Mouse (Mus musculus) gastrocnemius, adult 8-10 months (tissue): ENCODE measurements at regions not wholly inside any gene's neighbourhood (a gene's known extent, or its start where the extent isn't known, plus 50 kb on each side); places are given as distances from the start of the nearest gene placed in this dataset.
A peak's percentile ranks its signal among the peaks of the same experiment; 100 is the strongest.

ENCODE experiments used
- DNase-seq, 2 experiments: peaks; one replicate each; pipeline ENCODE4 v3.0.0; 2022; ENCODE audit warnings: low spot score in 2 of 2

- DNase-seq, result peak; percentile 4 to 13
These were observed 531.3 kb downstream of the Insc start for GRCm38 (mm10) chr7:115274836-115275235.

- DNase-seq, result no peak
These were observed 547.4 kb downstream of the Insc start for GRCm38 (mm10) chr7:115290801-115291417.

- no peak for DNase-seq
These were observed 551.2 kb downstream of the Insc start for GRCm38 (mm10) chr7:115294655-115295230.

GRCm38 (mm10) chr7:115300241-115300640, 556.7 kb downstream of the Insc start:
- DNase-seq, result no peak

- DNase-seq, result no peak
These were observed 564.9 kb downstream of the Insc start for GRCm38 (mm10) chr7:115308377-115308776.

- DNase-seq, result no peak
These were observed 567.1 kb downstream of the Insc start for GRCm38 (mm10) chr7:115310400-115311225.

- no peak for DNase-seq
These were observed 576.0 kb downstream of the Insc start for GRCm38 (mm10) chr7:115319504-115319903.

GRCm38 (mm10) chr7:115322989-115323388, 579.5 kb downstream of the Insc start:
- DNase-seq, result no peak

- no peak for DNase-seq
These were observed 584.8 kb downstream of the Insc start for GRCm38 (mm10) chr7:115328300-115328699.

- DNase-seq, result no peak
These were observed 588.2 kb downstream of the Insc start for GRCm38 (mm10) chr7:115331698-115332097.

GRCm38 (mm10) chr7:115333046-115333577, 589.6 kb downstream of the Insc start:
- DNase-seq, result no peak

GRCm38 (mm10) chr7:115335051-115335450, 591.6 kb downstream of the Insc start:
- DNase-seq, result no peak

- no peak for DNase-seq
These were observed 596.7 kb downstream of the Insc start for GRCm38 (mm10) chr7:115340155-115340554.

GRCm38 (mm10) chr7:115341007-115341406, 597.5 kb downstream of the Insc start:
- DNase-seq, result no peak

- no peak for DNase-seq
These were observed 602.3 kb downstream of the Insc start for GRCm38 (mm10) chr7:115345749-115346148.

- no peak for DNase-seq
These were observed 615.2 kb downstream of the Insc start for GRCm38 (mm10) chr7:115358711-115359110.

GRCm38 (mm10) chr7:115360142-115360541, 616.6 kb downstream of the Insc start:
- no peak for DNase-seq

- DNase-seq, result no peak
These were observed 618.6 kb downstream of the Insc start for GRCm38 (mm10) chr7:115362117-115362516.

GRCm38 (mm10) chr7:115366910-115367309, 623.4 kb downstream of the Insc start:
- DNase-seq, result peak; percentile 28 to 41

- no peak for DNase-seq
These were observed 627.6 kb downstream of the Insc start for GRCm38 (mm10) chr7:115371143-115371542.

GRCm38 (mm10) chr7:115372921-115373320, 629.4 kb downstream of the Insc start:
- no peak for DNase-seq
